Comparison of ENCODE assay signal across 7 mouse cellular contexts in the genomic region with DNA sequence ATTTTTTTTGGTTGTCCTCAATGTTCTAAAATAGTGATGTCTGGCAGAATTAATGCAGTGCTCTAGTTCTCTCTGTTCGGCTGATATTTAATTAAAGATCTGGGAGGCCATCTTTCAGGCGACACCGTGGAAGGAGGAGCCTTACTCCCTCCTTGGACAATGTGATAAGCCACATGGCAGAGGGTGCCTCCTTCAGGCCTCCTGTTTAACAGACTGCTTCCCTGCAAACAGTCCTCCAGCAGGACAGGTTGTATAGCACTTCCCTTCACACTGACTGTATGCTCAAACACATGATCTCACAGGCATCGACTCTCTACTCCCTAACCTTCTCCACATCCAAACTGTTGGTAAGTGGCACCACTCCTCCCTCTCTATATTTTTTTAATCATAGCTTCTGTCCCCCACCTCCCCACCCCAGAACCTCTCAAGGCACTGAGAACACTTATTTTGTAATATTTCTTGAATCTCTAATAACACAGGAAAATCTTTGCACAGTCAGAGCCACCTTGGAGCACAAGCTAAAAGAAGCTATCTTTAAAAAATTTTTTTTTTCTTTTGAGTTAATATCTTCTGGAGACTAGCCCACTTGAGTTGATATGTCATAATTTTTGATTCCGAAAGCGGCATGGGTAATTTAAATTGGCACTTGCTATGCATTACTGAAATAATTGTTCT. TPM values are rescaled to one million over a fixed set of nuclear protein-coding genes. Genes with fewer than 3 reads are reported as not detected.
DNase-seq lines count a peak whose midpoint lies in the region; ATAC-seq and TF ChIP-seq lines count a peak whose summit lies in the region.

No protein-coding gene starts in this region.

- peak overlapping the region; percentile 11; the same call in 1 of the 2 replicates for H3K4me2 ChIP-seq in heart, postnatal 0 days (ENCODE audit: low read depth, low read length)
- peak overlapping the region; percentile 71 for H3K4me2 ChIP-seq in limb, embryonic 12.5 days
- peak overlapping the region; percentile 61 for H3K4me2 ChIP-seq in midbrain, embryonic 13.5 days (replicated peaks)

- peak overlapping the region; percentile 5 to 79 for H3K4me3 ChIP-seq in MEL (ENCODE audit: control insufficient read depth in 1 of 2, insufficient read depth in 1 of 2, low read depth in 2 of 2, low read length in 2 of 2)
- H3K4me3 ChIP-seq in heart, postnatal 0 days (ENCODE audit: low read depth, low read length), result peak overlapping the region; percentile 98; the same call in 1 of the 2 replicates
- H3K4me3 ChIP-seq in limb, embryonic 12.5 days (replicated peaks), result no peak overlapping the region; the same call in 1 of the 2 replicates
- H3K4me3 ChIP-seq in midbrain, embryonic 13.5 days (replicated peaks), result peak overlapping the region; percentile 86; the same call in 1 of the 2 replicates

- peak overlapping the region; percentile 47 for H3K27ac ChIP-seq in MEL (ENCODE audit: control insufficient read depth, low read depth, low read length)
- H3K27ac ChIP-seq in heart, postnatal 0 days (ENCODE audit: low read depth), result no peak overlapping the region
- no peak overlapping the region for H3K27ac ChIP-seq in limb, embryonic 12.5 days
- H3K27ac ChIP-seq in midbrain, embryonic 13.5 days, result no peak overlapping the region; the same call in 1 of the 2 replicates

- TF ChIP-seq CTCF in MEL (IDR thresholded peaks at IDR 0.05 in 2 of 3, conservative IDR thresholded peaks at IDR 0.05 in 1 of 3; ENCODE audit: control insufficient read depth in 1 of 3, insufficient read depth in 1 of 3, low read depth in 2 of 3, low read length in 3 of 3, poor library complexity in 1 of 3, severe bottlenecking in 1 of 3), result peak; percentile 17 to 47 (median 33); a peak in 3 of 6 replicates
- TF ChIP-seq CTCF in heart, postnatal 0 days (IDR thresholded peaks at IDR 0.05; ENCODE audit: low read depth), result peak; percentile 43

- TF ChIP-seq RAD21 in MEL (IDR thresholded peaks at IDR 0.05; ENCODE audit: low read depth, low read length), result peak; percentile 41

- no peak for ATAC-seq in heart, postnatal 0 days (ENCODE audit: insufficient read depth, low read depth)
- no peak for ATAC-seq in limb, embryonic 12.5 days (ENCODE audit: insufficient number of reproducible peaks, insufficient read depth, low FRiP score, low TSS enrichment, low read depth)
- no peak for ATAC-seq in midbrain, embryonic 13.5 days

- DNase-seq in MEL (ENCODE audit: low read depth, low spot score), result peak; percentile 84
- DNase-seq in adipocyte (ENCODE audit: low spot score), result peak; percentile 78
- peak; percentile 67 for DNase-seq in embryo, embryonic 11 days
- DNase-seq in heart, postnatal 0 days (ENCODE audit: low spot score), result peak; percentile 39
- DNase-seq in right cerebral cortex, postnatal 4 days, result no peak

- H3K36me3 ChIP-seq in MEL (ENCODE audit: control insufficient read depth in 1 of 2, insufficient read depth in 2 of 2, low read length in 2 of 2), result peaks cover 0 to 6% of the 10 kb centered on the region in 2 experiments; a peak in 3 of 4 replicates
- no peaks in the 10 kb centered on the region; the same call in 1 of the 2 replicates for H3K36me3 ChIP-seq in heart, postnatal 0 days (replicated peaks; ENCODE audit: control insufficient read depth, insufficient read depth, low read length)
- H3K36me3 ChIP-seq in limb, embryonic 12.5 days, result no peaks in the 10 kb centered on the region; the same call in 1 of the 2 replicates
- H3K36me3 ChIP-seq in midbrain, embryonic 13.5 days, result 0 out of 2 replicates have a peak, but pooled peaks cover 4% of the 10 kb centered on the region

- peaks cover 0 to 14% of the 10 kb centered on the region in 2 experiments; a peak in 2 of 4 replicates for H3K4me1 ChIP-seq in MEL (ENCODE audit: control insufficient read depth in 1 of 2, insufficient read depth in 2 of 2, low read length in 2 of 2)
- peaks cover 36% of the 10 kb centered on the region for H3K4me1 ChIP-seq in heart, postnatal 0 days (ENCODE audit: control insufficient read depth, insufficient read depth)
- H3K4me1 ChIP-seq in limb, embryonic 12.5 days (replicated peaks), result peaks cover 27% of the 10 kb centered on the region
- peaks cover 38% of the 10 kb centered on the region for H3K4me1 ChIP-seq in midbrain, embryonic 13.5 days (replicated peaks)

- WGBS in heart, postnatal 0 days, result 24% methylated on average over 6 of the region's 6 CpGs
- 38% methylated on average over 6 of the region's 6 CpGs for WGBS in limb, embryonic 12.5 days
- 38% methylated on average over 6 of the region's 6 CpGs for WGBS in midbrain, embryonic 13.5 days

- peak overlapping the region; percentile 97 for H3K9ac ChIP-seq in MEL (ENCODE audit: control insufficient read depth, low read depth, low read length, poor library complexity, severe bottlenecking)
- H3K9ac ChIP-seq in heart, postnatal 0 days (replicated peaks; ENCODE audit: low read depth, low read length), result no peak overlapping the region
- H3K9ac ChIP-seq in limb, embryonic 12.5 days (replicated peaks), result no peak overlapping the region
- no peak overlapping the region for H3K9ac ChIP-seq in midbrain, embryonic 13.5 days (replicated peaks)

- H3K79me2 ChIP-seq in MEL (ENCODE audit: control insufficient read depth, insufficient read depth, low read length, poor library complexity), result peaks cover 58% of the 10 kb centered on the region

- TF ChIP-seq EP300 in MEL (IDR thresholded peaks at IDR 0.05; ENCODE audit: low read depth in 1 of 2, low read length in 2 of 2), result no peak
- no peak for TF ChIP-seq EP300 in heart, postnatal 0 days (IDR thresholded peaks at IDR 0.05; ENCODE audit: low read depth)

- H3K27me3 ChIP-seq in MEL (ENCODE audit: control insufficient read depth in 1 of 2, insufficient read depth in 2 of 2, low read length in 2 of 2), result no peaks in the 10 kb centered on the region; a peak in 1 of 4 replicates
- no peaks in the 10 kb centered on the region for H3K27me3 ChIP-seq in heart, postnatal 0 days (ENCODE audit: control insufficient read depth, insufficient read depth, low read length)
- H3K27me3 ChIP-seq in limb, embryonic 12.5 days, result no peaks in the 10 kb centered on the region
- no peaks in the 10 kb centered on the region for H3K27me3 ChIP-seq in midbrain, embryonic 13.5 days

- no peaks in the 10 kb centered on the region for H3K9me3 ChIP-seq in MEL (replicated peaks; ENCODE audit: insufficient read depth, low read length)
- H3K9me3 ChIP-seq in heart, postnatal 0 days (replicated peaks; ENCODE audit: control insufficient read depth, low read length), result no peaks in the 10 kb centered on the region
- H3K9me3 ChIP-seq in limb, embryonic 12.5 days, result no peaks in the 10 kb centered on the region
- no peaks in the 10 kb centered on the region for H3K9me3 ChIP-seq in midbrain, embryonic 13.5 days

- TF ChIP-seq POLR2A in MEL (IDR thresholded peaks at IDR 0.05; ENCODE audit: control insufficient read depth in 1 of 2, insufficient read depth in 1 of 2, low read depth in 1 of 2, low read length in 2 of 2, poor library complexity in 1 of 2), result peak in 1 of 2 experiments; percentile 49; a peak in 1 of 4 replicates

TF ChIP-seq in MEL, 35 proteins besides CTCF, POLR2A, EP300 and RAD21 (continues in another document):
- TF ChIP-seq MYB (IDR thresholded peaks at IDR 0.05; ENCODE audit: low read depth, low read length) (no peak), KAT2A (conservative IDR thresholded peaks at IDR 0.05; ENCODE audit: low read depth, low read length) (no peak), ZKSCAN1 (IDR thresholded peaks at IDR 0.05; ENCODE audit: low read depth, low read length) (no peak), USF1 (IDR thresholded peaks at IDR 0.05; ENCODE audit: low read depth, low read length) (0 out of 2 replicates have a peak, but pooled peaks have one; percentile 25), NELFE (IDR thresholded peaks at IDR 0.05; ENCODE audit: low read depth, low read length) (no peak), JUND (IDR thresholded peaks at IDR 0.05; ENCODE audit: low read depth, low read length) (no peak), E2F4 (IDR thresholded peaks at IDR 0.05; ENCODE audit: borderline replicate concordance, low read depth, low read length) (no peak), NRF1 (IDR thresholded peaks at IDR 0.05; ENCODE audit: insufficient read depth, low read depth, low read length, poor library complexity, severe bottlenecking) (no peak), ZMIZ1 (IDR thresholded peaks at IDR 0.05; ENCODE audit: low read depth, low read length) (no peak), TBP (IDR thresholded peaks at IDR 0.05; ENCODE audit: low read depth, low read length) (peak; percentile 52; the same call in 1 of the 2 replicates), MXI1 (IDR thresholded peaks at IDR 0.05; ENCODE audit: low read depth, low read length) (peak; percentile 88), CHD2 (IDR thresholded peaks at IDR 0.05; ENCODE audit: low read length) (no peak), MEF2A (IDR thresholded peaks at IDR 0.05; ENCODE audit: extremely low read depth, insufficient replicate concordance, low read depth, low read length, poor library complexity, severe bottlenecking) (no peak), ELF1 (IDR thresholded peaks at IDR 0.05; ENCODE audit: low read depth, low read length) (no peak), POLR2AphosphoS2 (IDR thresholded peaks at IDR 0.05; ENCODE audit: low read length) (no peak), MAX (IDR thresholded peaks at IDR 0.05; ENCODE audit: low read length) (peak; percentile 78), ZNF384 (IDR thresholded peaks at IDR 0.05; ENCODE audit: low read depth, low read length) (peak; percentile 31; the same call in 1 of the 2 replicates), HCFC1 (IDR thresholded peaks at IDR 0.05; ENCODE audit: low read depth, low read length) (no peak), USF2 (IDR thresholded peaks at IDR 0.05; ENCODE audit: borderline replicate concordance in 1 of 2, insufficient read depth in 1 of 2, low read depth in 1 of 2, low read length in 2 of 2) (no peak), MAFK (IDR thresholded peaks at IDR 0.05; ENCODE audit: borderline replicate concordance, low read depth, low read length) (no peak), POLR2AphosphoS5 (IDR thresholded peaks at IDR 0.05; ENCODE audit: borderline replicate concordance, low read depth, low read length) (no peak), ETS1 (IDR thresholded peaks at IDR 0.05; ENCODE audit: low read depth, low read length) (no peak), TCF12 (IDR thresholded peaks at IDR 0.05; ENCODE audit: low read depth, low read length) (0 out of 2 replicates have a peak, but pooled peaks have one; percentile 26)

RNA-seq across cellular contexts. Expression of a gene that starts 3.4 kb away (rescaled TPM):
- total RNA-seq in MEL (2012; rRNA removed), result 13.6 and 16.2 TPM in 2 replicates
- 10 to 100 TPM; 21.1 to 42.6 TPM for polyA plus RNA-seq in MEL (2012; ENCODE audit: insufficient read depth in 1 of 2, insufficient read length in 2 of 2, low read depth in 1 of 2, low replicate concordance in 2 of 2, missing spikeins in 1 of 2)
- 9.0 and 11.6 TPM in 2 replicates for total RNA-seq in heart, postnatal 0 days (2014; rRNA removed; ENCODE audit: low replicate concordance)
- 13.3 and 14.1 TPM in 2 replicates for polyA plus RNA-seq in heart, postnatal 0 days (2015; fragmentation: Nextera tagmentation; extraction: Ambion mirVana)
- polyA plus RNA-seq in limb, embryonic 12.5 days (2016; fragmentation: Nextera tagmentation; extraction: Ambion mirVana), result 36.9 and 37.2 TPM in 2 replicates
- polyA plus RNA-seq in midbrain, embryonic 13.5 days (2015; fragmentation: Nextera tagmentation; extraction: Ambion mirVana), result 28.1 and 30.1 TPM in 2 replicates

Comparison
In these comparisons a context has a peak if more than half of its experiments do, and no peak if none do; other contexts are left out.
1. H3K4me2 ChIP-seq: peak in every context shown above with its lines; median percentile 71 in limb, embryonic 12.5 days; 61 in midbrain, embryonic 13.5 days; 11 in heart, postnatal 0 days.